Mouse (Mus musculus) kidney, postnatal 14 days (tissue): ENCODE measurements around the gene Hist1h4j.
"Not testable (repeated sequence)": the region's sequence is repeated elsewhere in the genome, so short reads cannot be mapped to it uniquely, and the experiment has no call there.

ENCODE experiments used
- DNase-seq: peaks from one replicate; pipeline ENCODE4 v3.0.0; 2022; ENCODE audit warnings: mixed read lengths

Hist1h4j gene

GRCm38 (mm10) chr13:21734906-21735767 is at the start of gene Hist1h4j:
Hist1h4j (plus strand) TSS chr13:21735064.
- DNase-seq, result peak; percentile 72

DNA sequence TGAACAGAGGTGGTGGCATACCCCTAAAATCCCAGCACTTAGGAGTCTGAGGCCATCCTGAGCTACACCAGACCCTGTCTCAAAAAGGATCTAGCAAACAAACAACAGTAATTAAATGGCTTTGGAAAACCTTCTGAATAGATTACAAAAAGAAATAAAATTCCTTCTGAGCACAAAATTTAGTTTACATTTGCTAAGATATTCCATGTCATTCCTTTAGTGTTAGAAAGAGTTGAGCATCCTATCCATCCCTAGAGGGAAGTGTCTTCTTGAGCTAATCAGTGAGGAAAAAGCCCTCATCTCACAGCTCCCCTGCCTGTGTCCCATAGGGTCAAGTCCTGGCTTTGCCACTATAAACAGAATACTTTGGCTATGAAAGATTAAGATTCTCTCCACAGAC is 37.1 kb upstream of the Hist1h4j start, which contains the start of gene Olfr1359:
Olfr1359 (plus strand) TSS at position 301 of the 400 bp plus-strand sequence.
- no peak for DNase-seq

GRCm38 (mm10) chr13:21706669-21707068 is 28.2 kb upstream of the Hist1h4j start:
- DNase-seq, result no peak

GRCm38 (mm10) chr13:21710031-21710711 is 24.7 kb upstream of the Hist1h4j start:
- peak; percentile 89 for DNase-seq

DNA sequence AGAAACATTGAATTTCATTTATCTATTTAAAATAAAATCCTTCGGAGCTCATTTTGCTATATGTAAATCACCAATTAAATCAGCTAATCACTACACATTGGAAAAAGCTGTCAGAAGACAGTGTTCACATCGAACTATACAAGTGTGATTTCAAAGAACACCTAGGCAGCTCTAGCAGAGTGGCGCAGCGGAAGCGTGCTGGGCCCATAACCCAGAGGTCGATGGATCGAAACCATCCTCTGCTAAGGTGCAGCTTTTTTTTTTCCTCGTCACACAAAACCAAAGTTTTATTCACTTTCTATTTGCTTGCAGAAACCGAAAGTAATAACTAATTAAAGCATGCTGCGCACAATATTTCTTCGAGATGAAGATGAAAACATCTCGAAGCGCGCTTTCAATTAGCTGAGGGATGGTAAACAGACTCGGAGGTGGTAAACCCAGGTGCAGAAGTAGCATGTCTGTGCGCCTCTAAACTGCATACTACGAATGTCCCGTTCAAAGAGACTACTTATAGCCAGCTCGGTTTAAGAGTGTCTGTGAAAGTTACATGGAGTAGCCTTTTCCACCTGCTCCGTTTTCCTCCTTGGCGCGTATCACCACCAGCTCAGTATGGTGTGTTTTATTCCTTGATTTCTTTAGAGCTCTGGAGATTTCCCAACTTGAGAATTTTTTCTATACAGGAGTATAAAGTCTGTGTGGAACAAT is 23.9 kb upstream of the Hist1h4j start:
- DNase-seq, result peak; percentile 79

GRCm38 (mm10) chr13:21711698-21712097 is 23.2 kb upstream of the Hist1h4j start:
- no peak for DNase-seq

DNA sequence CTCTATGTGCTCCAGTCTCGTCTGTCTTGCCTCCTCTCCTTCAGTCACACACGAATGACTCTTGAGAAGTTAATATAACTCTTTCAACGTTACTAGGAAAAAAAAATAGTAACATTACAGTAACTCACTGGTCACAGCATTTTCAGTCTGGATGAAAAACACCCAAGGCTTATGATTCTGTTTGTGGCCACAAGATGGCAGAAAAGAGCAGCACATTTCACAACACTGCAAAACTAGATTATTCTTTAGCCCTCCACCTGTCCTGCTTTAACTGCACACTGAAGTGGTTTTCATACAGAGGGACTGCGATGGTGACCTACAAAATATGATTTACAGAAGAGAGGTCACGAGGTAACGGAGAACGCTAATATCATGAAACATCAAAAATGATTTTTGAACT is 20.1 kb upstream of the Hist1h4j start:
- peak; percentile 74 for DNase-seq

DNA sequence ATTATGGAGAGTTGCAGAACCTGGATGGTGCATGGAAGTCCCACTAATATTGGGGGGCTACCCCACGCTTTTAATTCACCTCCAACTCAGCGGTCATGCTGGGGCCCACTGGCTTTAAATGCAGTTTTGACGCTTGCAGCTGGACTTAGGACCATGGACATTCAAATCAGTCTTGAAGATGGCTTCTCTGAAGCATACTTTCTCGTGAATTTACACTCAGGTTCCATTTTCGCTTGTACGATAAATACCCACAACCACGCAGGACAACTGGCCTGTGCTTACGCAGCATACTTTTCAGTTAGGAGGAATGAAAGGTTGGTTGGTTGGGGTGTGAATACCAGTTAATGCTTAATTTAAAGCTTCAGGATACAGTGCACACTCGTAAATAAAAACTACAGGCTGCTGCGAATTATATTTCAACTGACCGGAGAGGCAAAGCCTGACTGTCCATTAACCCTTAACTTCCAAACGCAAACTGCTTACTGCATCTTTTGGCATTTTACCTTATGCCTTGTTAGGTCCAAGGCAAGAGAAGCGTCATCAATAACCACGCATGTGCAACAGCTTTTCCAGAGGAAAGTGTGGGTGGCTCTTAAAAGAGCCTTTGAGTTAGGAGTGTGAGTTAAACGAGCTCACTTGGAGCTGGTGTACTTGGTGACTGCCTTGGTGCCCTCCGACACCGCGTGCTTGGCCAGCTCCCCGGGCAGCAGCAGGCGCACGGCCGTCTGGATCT is 19.6 kb upstream of the Hist1h4j start:
- DNase-seq, result no peak

DNA sequence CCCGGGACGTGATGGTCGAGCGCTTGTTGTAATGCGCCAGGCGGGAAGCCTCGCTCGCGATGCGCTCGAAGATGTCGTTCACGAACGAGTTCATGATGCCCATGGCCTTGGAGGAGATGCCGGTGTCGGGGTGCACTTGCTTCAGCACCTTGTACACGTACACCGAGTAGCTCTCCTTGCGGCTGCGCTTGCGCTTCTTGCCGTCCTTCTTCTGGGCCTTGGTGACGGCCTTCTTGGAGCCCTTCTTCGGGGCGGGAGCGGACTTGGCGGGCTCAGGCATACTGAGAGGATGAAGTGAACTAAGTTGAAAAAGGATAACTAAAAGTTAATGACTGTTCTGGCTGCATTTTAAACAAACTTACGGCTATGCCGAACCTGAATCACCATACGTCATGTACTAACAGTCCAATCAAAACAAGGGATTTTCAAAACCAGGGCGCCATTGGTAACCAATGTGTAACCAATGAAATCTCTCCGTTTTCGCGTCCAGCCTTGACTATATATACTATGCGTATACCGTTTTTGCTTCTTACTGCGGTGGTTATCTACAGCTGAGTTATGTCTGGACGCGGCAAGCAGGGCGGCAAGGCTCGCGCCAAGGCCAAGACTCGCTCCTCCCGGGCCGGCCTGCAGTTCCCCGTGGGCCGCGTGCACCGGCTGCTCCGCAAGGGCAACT is 18.9 kb upstream of the Hist1h4j start, which contains the start of the genes Hist1h2bl and Hist1h2ai:
Hist1h2bl (minus strand) TSS at position 280 of the 676 bp plus-strand sequence.
Hist1h2ai (plus strand) TSS at position 559 of the 676 bp plus-strand sequence.
- peak; percentile 90 for DNase-seq

DNA sequence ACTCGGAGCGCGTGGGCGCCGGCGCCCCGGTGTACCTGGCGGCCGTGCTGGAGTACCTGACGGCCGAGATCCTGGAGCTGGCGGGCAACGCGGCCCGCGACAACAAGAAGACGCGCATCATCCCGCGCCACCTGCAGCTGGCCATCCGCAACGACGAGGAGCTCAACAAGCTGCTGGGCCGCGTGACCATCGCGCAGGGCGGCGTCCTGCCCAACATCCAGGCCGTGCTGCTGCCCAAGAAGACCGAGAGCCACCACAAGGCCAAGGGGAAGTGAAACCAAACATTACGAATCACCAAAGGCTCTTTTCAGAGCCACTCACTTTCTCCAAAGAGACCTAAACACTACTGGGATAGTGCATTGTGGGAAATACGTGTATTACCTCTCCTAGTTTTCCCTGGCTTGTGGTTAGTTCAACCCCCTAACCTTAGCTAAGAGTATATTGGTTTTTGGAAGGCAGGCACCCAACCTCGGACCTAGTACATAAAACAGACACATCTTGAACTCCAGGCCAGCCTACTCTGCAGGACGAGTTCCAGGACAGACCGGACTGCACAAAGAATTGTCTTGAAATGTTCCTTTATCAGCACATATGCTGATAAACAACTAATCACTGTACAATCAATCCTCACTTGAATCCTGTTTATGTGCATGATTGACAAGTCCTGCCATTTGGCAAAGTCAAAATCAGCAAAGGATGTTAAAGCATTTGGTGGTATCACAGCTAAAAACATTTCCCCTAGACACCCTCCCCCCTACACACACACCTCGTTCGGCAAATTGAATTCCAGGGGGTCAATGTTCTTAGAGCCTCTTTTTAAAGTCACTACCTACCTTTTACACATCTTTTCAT is 18.1 kb upstream of the Hist1h4j start:
- DNase-seq, result not testable (repeated sequence)

GRCm38 (mm10) chr13:21717397-21718357 is 17.2 kb upstream of the Hist1h4j start, which contains the start of gene Hist1h3h:
Hist1h3h (plus strand) TSS chr13:21717659.
- DNase-seq, result peak; percentile 88

DNA sequence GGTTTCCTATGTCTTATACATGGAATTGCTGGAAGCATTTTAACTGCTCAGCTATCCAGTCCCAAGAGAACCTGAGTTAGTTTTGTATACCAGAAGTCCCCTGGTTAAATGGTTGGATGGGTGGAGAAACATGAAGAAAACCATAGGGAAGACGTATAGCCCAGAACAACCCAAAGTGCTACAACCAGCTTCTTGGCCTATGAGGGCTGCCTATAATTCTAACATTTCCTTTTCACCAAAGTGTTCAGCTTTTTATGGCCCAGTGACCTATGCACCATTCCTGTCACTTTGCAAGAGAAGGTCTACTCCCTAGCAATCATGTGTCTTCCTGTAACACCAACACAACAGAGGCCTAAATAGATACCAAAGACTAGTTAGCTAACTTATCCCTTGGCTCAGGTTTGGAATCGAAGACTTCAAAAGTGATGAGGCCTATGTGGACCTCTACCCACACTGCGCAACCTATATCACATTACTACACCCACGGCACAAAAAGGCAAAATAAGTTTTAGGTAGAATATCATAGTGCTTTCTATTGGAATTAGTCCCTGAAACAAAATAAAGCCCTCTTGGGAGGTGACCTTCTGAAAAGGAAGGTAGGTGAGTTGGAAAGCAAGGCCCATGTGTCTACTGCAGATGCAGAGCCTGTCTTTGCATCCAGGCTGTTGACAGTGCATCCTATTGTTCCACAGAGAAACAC is 16.3 kb upstream of the Hist1h4j start:
- no peak for DNase-seq

DNA sequence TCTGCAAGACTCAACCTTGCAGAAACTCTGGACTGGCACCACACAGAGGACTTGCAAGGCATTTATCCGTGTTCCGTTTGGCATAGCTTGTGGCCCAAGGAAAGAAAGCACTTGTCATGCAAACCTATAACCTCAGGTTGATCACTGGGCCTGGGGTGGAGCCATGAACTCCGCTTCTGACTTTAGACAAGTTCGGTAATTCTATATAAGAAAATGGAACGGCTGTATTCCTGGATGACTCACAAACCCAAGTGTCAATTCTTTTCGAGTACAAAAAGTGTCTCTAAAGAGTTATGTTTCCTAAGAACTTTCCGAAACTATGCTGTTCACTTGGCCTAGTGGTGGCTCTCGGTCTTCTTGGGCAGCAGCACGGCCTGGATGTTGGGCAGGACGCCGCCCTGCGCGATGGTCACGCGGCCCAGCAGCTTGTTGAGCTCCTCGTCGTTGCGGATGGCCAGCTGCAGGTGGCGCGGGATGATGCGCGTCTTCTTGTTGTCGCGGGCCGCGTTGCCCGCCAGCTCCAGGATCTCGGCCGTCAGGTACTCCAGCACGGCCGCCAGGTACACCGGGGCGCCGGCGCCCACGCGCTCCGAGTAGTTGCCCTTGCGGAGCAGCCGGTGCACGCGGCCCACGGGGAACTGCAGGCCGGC is 13.6 kb upstream of the Hist1h4j start:
- not testable (repeated sequence) for DNase-seq

DNA sequence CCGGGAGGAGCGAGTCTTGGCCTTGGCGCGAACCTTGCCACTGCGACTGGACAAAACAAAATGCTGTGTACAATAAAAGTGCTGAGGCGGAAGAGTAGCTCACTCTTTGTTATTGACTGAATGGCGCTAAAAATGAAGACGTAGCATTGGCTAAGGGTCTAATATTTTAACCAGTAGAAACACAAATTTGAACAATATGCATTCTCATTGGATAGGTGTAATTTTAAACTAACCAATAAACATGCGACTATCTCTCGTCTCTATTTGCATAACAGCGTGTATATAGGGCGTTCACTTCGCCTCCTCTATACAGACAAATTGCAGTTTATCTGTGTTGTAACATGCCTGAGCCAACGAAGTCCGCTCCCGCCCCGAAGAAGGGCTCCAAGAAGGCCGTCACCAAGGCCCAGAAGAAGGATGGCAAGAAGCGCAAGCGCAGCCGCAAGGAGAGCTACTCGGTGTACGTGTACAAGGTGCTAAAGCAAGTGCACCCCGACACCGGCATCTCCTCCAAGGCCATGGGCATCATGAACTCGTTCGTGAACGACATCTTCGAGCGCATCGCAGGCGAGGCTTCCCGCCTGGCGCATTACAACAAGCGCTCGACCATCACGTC is 13.0 kb upstream of the Hist1h4j start, which contains the start of gene Hist1h2bm:
Hist1h2bm (plus strand) TSS at position 288 of the 616 bp plus-strand sequence.
- DNase-seq, result peak; percentile 75

- DNase-seq, result no peak
These were observed 12.4 kb upstream of the Hist1h4j start for GRCm38 (mm10) chr13:21722373-21722925.

GRCm38 (mm10) chr13:21722993-21723836 is 11.6 kb upstream of the Hist1h4j start:
- DNase-seq, result no peak
